ENCODE assay signal across 18 mouse cellular contexts in genomic region chr11:3696086-3696616, GRCm38 (mm10). TPM values are rescaled to one million over a fixed set of nuclear protein-coding genes. Genes with fewer than 3 reads are reported as not detected.
DNase-seq lines count a peak whose midpoint lies in the region; TF ChIP-seq lines count a peak whose summit lies in the region.
"Had no signal": no experiment of that assay in that cellular context is flagged by ENCODE, and none has a peak within 500 bp of the region (broad histone marks: within the 10 kb centered on the region; RNA-seq: fewer than 3 reads in every experiment).

No protein-coding gene starts in this region.

- H3K36me3 ChIP-seq in heart, adult 2 months (ENCODE audit: control insufficient read depth, insufficient read depth, low read length) = no peaks in the 10 kb centered on the region

- no peak overlapping the region for H3K27ac ChIP-seq in heart, adult 2 months
- H3K27ac ChIP-seq: forebrain, embryonic 10.5 days; hindbrain, embryonic 10.5 days; limb, embryonic 13.5 days; liver, embryonic 14.5 days; midbrain, embryonic 13.5 days; neural tube, embryonic 15.5 days had no signal

- no peaks in the 10 kb centered on the region for H3K27me3 ChIP-seq in heart, adult 2 months (ENCODE audit: control insufficient read depth, insufficient read depth, low read length)
- H3K27me3 ChIP-seq: limb, embryonic 13.5 days; midbrain, embryonic 13.5 days; neural tube, embryonic 15.5 days had no signal

- no peak overlapping the region for H3K9ac ChIP-seq in heart, adult 2 months (ENCODE audit: low read depth, low read length)
- H3K9ac ChIP-seq: limb, embryonic 13.5 days; liver, embryonic 14.5 days; midbrain, embryonic 13.5 days; neural tube, embryonic 15.5 days had no signal

- WGBS in heart, adult 2 months = 69% methylated on average over 5 of the region's 5 CpGs

- peak; percentile 30 to 72 for DNase-seq in adrenal gland, adult (ENCODE audit: inconsistent age in 2 of 2, low spot score in 1 of 2)
- no peak for DNase-seq in adrenal gland, postnatal 4 days (ENCODE audit: low spot score in 2 of 2)
- DNase-seq in heart, adult 2 months = no peak
- DNase-seq in heart, postnatal 36 days = no peak
- peak; percentile 31 to 37 for DNase-seq in kidney, postnatal 36 days
- no peak for DNase-seq in kidney, adult 11 months
- DNase-seq in 3T3-L1 (ENCODE audit: low read depth, low spot score) = peak; percentile 35
- DNase-seq in thymus, postnatal 36 days = no peak
- DNase-seq: cerebellum, adult 2 months; gastrocnemius, postnatal 14 days; right cerebral cortex, postnatal 25 days; thymus, adult 18-20 months had no signal

- no peak for TF ChIP-seq EP300 in heart, adult 2 months (IDR thresholded peaks at IDR 0.05; ENCODE audit: insufficient read depth, low read depth, low read length)

- H3K4me3 ChIP-seq in heart, adult 2 months = no peak overlapping the region
- H3K4me3 ChIP-seq: forebrain, embryonic 10.5 days; hindbrain, embryonic 10.5 days; limb, embryonic 13.5 days; midbrain, embryonic 13.5 days; neural tube, embryonic 15.5 days had no signal

- TF ChIP-seq POLR2A in heart, adult 2 months (IDR thresholded peaks at IDR 0.05; ENCODE audit: insufficient read depth, low read depth, low read length) = no peak

- peak; percentile 24; the same call in 1 of the 2 replicates for TF ChIP-seq CTCF in heart, adult 2 months (IDR thresholded peaks at IDR 0.05)

- intact Hi-C loops in heart, adult 2 months (cut with DNase I) = loop anchor here (5.0 kb wide), 1 partner anchor 91 kb away; no protein-coding TSS in a partner anchor
- intact Hi-C loops in heart, postnatal 36 days (cut with DNase I) = loop anchor here (5.0 kb wide), 1 partner anchor 91 kb away; no protein-coding TSS in a partner anchor

- H3K4me1 ChIP-seq in heart, adult 2 months (ENCODE audit: control insufficient read depth, insufficient read depth, low read length) = no peaks in the 10 kb centered on the region
- H3K4me1 ChIP-seq: forebrain, embryonic 10.5 days; hindbrain, embryonic 10.5 days; limb, embryonic 13.5 days; midbrain, embryonic 13.5 days had no signal

- H3K79me2 ChIP-seq in heart, adult 2 months (replicated peaks; ENCODE audit: control insufficient read depth, insufficient read depth, low read length) = no peaks in the 10 kb centered on the region

RNA-seq across cellular contexts. Expression of gene Morc2a, which starts 47.2 kb away (rescaled TPM):
- total RNA-seq in adrenal gland, postnatal 4 days (2021) = 10 to 100 TPM; 57.1 to 68.6 TPM
- total RNA-seq in heart, adult 2 months (2021) = 10 to 100 TPM; 16.1 to 18.5 TPM
- 6.6 and 13.4 TPM in 2 replicates for polyA plus RNA-seq in heart, adult 2 months (2012; rRNA removed)
- 10 to 100 TPM; 18.7 to 22.0 TPM for total RNA-seq in heart, postnatal 36 days (2021)

Comparison
In these comparisons a context has a peak if more than half of its experiments do, and no peak if none do; other contexts are left out.
1. DNase-seq: peak in adrenal gland, adult (2 of 2), kidney, postnatal 36 days (2 of 2) and 3T3-L1 (single experiment); none in adrenal gland, postnatal 4 days (0 of 2), heart, adult 2 months (0 of 2), heart, postnatal 36 days (0 of 2), kidney, adult 11 months (single experiment) and thymus, postnatal 36 days (0 of 2).